Mouse (Mus musculus) stomach, postnatal 0 days (tissue): Measurements from ENCODE around the gene Bhlhe40. TPM values are rescaled to one million over a fixed set of nuclear protein-coding genes. Genes with fewer than 3 reads are reported as not detected.

Experiments used
- ATAC-seq: fragments of 200-750 bp; cut with Nextera tagmentation; 2 replicates; pipeline ENCODE4 v1.8.0; 2017; ENCODE audit not compliant: low FRiP score, low TSS enrichment
- DNase-seq: peaks from one replicate; pipeline ENCODE4 v3.0.0-alpha.2; 2016; ENCODE audit warnings: low spot score
- H3K27ac ChIP-seq: fragments of 300-500 bp; sonication (generic); replicated peaks from 2 replicates; pipeline ENCODE4 v1.5.1; 2014; ENCODE audit warnings: mild to moderate bottlenecking, control low read depth
- H3K27me3 ChIP-seq: fragments of 300-500 bp; sonication (generic); 2 replicates; pipeline ENCODE4 v1.6.1; 2014; ENCODE audit warnings: low read length; ENCODE audit not compliant: control insufficient read depth, insufficient read depth
- H3K36me3 ChIP-seq: fragments of 300-500 bp; sonication (generic); 2 replicates; pipeline ENCODE4 v1.6.1; 2014; ENCODE audit warnings: low read length, mixed read lengths; ENCODE audit not compliant: control insufficient read depth, insufficient read depth
- H3K4me1 ChIP-seq: fragments of 300-500 bp; sonication (generic); replicated peaks from 2 replicates; pipeline ENCODE4 v1.6.1; 2014; ENCODE audit warnings: antibody characterized with exemption; ENCODE audit not compliant: control insufficient read depth, insufficient read depth
- H3K4me2 ChIP-seq: fragments of 300-500 bp; sonication (generic); replicated peaks from 2 replicates; pipeline ENCODE4 v1.6.1; 2014; ENCODE audit warnings: low read depth, mild to moderate bottlenecking, control low read depth, moderate library complexity
- H3K4me3 ChIP-seq: fragments of 300-500 bp; sonication (generic); 2 replicates; pipeline ENCODE4 v1.5.1; 2014; ENCODE audit warnings: low read depth, low read length, control low read depth
- H3K9ac ChIP-seq: fragments of 300-500 bp; sonication (generic); 2 replicates; pipeline ENCODE4 v1.6.1; 2014; ENCODE audit warnings: mild to moderate bottlenecking, low read length, control low read depth, mixed read lengths
- H3K9me3 ChIP-seq: fragments of 300-500 bp; sonication (generic); 2 replicates; pipeline ENCODE4 v1.6.1; 2016; ENCODE audit warnings: low read length; ENCODE audit not compliant: control insufficient read depth
- CTCF ChIP-seq: IDR thresholded peaks from 2 replicates; pipeline ENCODE4 v1.5.1; 2016; ENCODE audit warnings: antibody characterized with exemption, low read depth, mild to moderate bottlenecking, moderate library complexity
- EP300 ChIP-seq: optimal IDR thresholded peaks from 2 replicates; pipeline ENCODE3; 2016; ENCODE audit warnings: antibody characterized with exemption
- WGBS: fragments of 180-500 bp; shearing (Covaris S2); extraction: QIAGEN DNeasy Blood & Tissue Kit; methylation state at CpG from one replicate; pipeline ENCODE4 v1.1.7; 2014; 5-methylcytosine and 5-hydroxymethylcytosine counted together
- polyA plus RNA-seq: library from polyadenylated mRNA; unstranded; fragments of >200 nt; fragmentation: Nextera tagmentation; extraction: Ambion mirVana; gene quantifications from 2 replicates; pipeline ENCODE4 v1.2.1, GENCODE M21; 2015

Gene Bhlhe40
- polyA plus RNA-seq, 1 experiment from 2014 or later = 28.7 TPM

GRCm38 (mm10) chr6:108688344-108688743 lies 27.9 kb downstream of the Bhlhe40 start:
- 65% methylated on average over 5 of the region's 5 CpGs for WGBS
- Histone ChIP-seq H3K4me3 (no peak overlapping the region), H3K4me1 (no peaks in the 10 kb centered on the region), H3K9me3 (no peaks in the 10 kb centered on the region), H3K27ac (no peak overlapping the region), H3K27me3 (no peaks in the 10 kb centered on the region), H3K4me2 (no peak overlapping the region), H3K9ac (no peak overlapping the region), H3K36me3 (no peaks in the 10 kb centered on the region)
- ATAC-seq (0 out of 2 replicates have a peak, but pooled peaks have one; percentile 42), DNase-seq (no peak)
- TF ChIP-seq EP300 (no peak), CTCF (no peak)

GRCm38 (mm10) chr6:108692986-108693385 lies 32.6 kb downstream of the Bhlhe40 start:
- TF ChIP-seq CTCF = no peak
- no peak for TF ChIP-seq EP300
- no peak overlapping the region for H3K4me2 ChIP-seq
- DNase-seq = no peak
- H3K9me3 ChIP-seq = no peaks in the 10 kb centered on the region
- WGBS = 78% methylated on average over 3 of the region's 3 CpGs
- H3K27ac ChIP-seq = no peak overlapping the region
- no peaks in the 10 kb centered on the region for H3K27me3 ChIP-seq
- no peaks in the 10 kb centered on the region for H3K4me1 ChIP-seq
- no peaks in the 10 kb centered on the region for H3K36me3 ChIP-seq
- ATAC-seq = no peak
- H3K4me3 ChIP-seq = no peak overlapping the region
- H3K9ac ChIP-seq = no peak overlapping the region

- Histone ChIP-seq H3K4me2 (no peak overlapping the region), H3K36me3 (no peaks in the 10 kb centered on the region)
- ATAC-seq = no peak
Measured at GRCm38 (mm10) chr6:108694965-108695724, 34.7 kb downstream of the Bhlhe40 start.

GRCm38 (mm10) chr6:108695844-108696821 lies 35.7 kb downstream of the Bhlhe40 start:
- 83% methylated on average over 11 of the region's 11 CpGs for WGBS
- no peak for DNase-seq

More at GRCm38 (mm10) chr6:108694965-108695724, 34.7 kb downstream of the Bhlhe40 start:
- Histone ChIP-seq H3K9ac (no peak overlapping the region), H3K9me3 (no peaks in the 10 kb centered on the region), H3K4me1 (no peaks in the 10 kb centered on the region), H3K27ac (no peak overlapping the region), H3K4me3 (no peak overlapping the region), H3K27me3 (no peaks in the 10 kb centered on the region)
- DNase-seq = no peak
- no peak for TF ChIP-seq CTCF
- no peak for TF ChIP-seq EP300
- 84% methylated on average over 8 of the region's 8 CpGs for WGBS

GRCm38 (mm10) chr6:108696822-108697202 lies 36.4 kb downstream of the Bhlhe40 start:
- H3K27ac ChIP-seq = no peak overlapping the region

More at GRCm38 (mm10) chr6:108695844-108696821, 35.7 kb downstream of the Bhlhe40 start:
- Histone ChIP-seq H3K9ac (no peak overlapping the region), H3K27ac (no peak overlapping the region), H3K4me3 (no peak overlapping the region), H3K4me2 (no peak overlapping the region), H3K4me1 (no peaks in the 10 kb centered on the region), H3K36me3 (no peaks in the 10 kb centered on the region), H3K9me3 (no peaks in the 10 kb centered on the region), H3K27me3 (no peaks in the 10 kb centered on the region)
- TF ChIP-seq EP300 = no peak
- no peak for TF ChIP-seq CTCF
- ATAC-seq = no peak

More at GRCm38 (mm10) chr6:108696822-108697202, 36.4 kb downstream of the Bhlhe40 start:
- ATAC-seq (no peak), DNase-seq (no peak)
- Histone ChIP-seq H3K27me3 (no peaks in the 10 kb centered on the region), H3K36me3 (no peaks in the 10 kb centered on the region), H3K4me3 (no peak overlapping the region), H3K4me2 (no peak overlapping the region), H3K9me3 (no peaks in the 10 kb centered on the region), H3K9ac (no peak overlapping the region), H3K4me1 (no peaks in the 10 kb centered on the region)
- WGBS = 89% methylated on average over 3 of the region's 3 CpGs
- TF ChIP-seq EP300 = no peak
- TF ChIP-seq CTCF = no peak
